Mouse (Mus musculus): ENCODE results near the gene Hint2. TPM values are rescaled to one million over a fixed set of nuclear protein-coding genes. Genes with fewer than 3 reads are reported as not detected.

The Hint2 gene
- polyA plus RNA-seq (2015; fragmentation: Nextera tagmentation; extraction: Ambion mirVana), result 236 and 263 TPM in 2 replicates

DNA sequence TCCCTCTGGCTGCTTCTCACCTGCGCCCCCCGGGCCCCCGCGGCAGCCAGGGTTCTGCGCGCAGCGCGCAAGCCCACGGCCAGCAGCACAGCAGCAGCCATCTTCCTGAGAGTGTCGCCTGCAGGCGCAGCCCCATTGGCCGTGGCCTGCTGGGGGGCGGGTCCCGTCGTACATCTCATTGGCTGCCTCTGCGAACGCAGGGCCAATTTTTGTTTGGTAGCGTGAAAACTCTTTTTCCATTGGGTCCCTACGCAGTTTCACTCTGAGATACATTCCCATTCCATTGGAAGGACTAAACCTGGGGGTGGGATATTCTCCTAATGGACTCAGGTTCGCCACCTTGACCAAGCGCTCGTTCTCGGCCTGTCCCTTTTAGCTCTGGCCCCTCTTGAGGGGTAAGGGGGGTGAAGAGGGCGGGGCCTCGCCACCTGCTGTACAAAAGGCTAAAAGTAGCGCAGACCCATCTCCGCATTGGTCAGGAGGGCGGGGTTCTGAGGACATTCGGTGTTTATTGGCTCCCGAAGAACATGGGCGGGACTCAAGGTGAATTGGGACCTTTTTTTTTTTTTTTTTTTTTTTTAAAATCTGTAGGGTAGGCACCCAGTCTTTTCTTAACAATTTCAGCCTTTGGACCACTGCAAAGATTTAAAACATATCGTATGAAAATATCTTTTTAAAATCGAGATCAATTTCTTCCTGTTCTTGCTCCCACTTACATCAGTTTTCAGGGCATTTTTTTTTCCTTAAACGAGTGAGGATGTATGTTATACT, at the start of gene Hint2:
TSS of gene Hint2 (minus strand) at position 128 of the 771 bp plus-strand sequence.
- ATAC-seq (replicated peaks; ENCODE audit: low FRiP score, low read depth), result peak; percentile 95
- peak; percentile 36; the same call in 1 of the 2 replicates for TF ChIP-seq CTCF (IDR thresholded peaks at IDR 0.05; ENCODE audit: low read depth)
- DNase-seq (ENCODE audit: low spot score), result peak; percentile 99
- no peaks in the 10 kb centered on the region for H3K9me3 ChIP-seq (replicated peaks; ENCODE audit: low read length)
- peak within 1 kb of the TSS; percentile 97 for H3K27ac ChIP-seq
- no peaks in the 10 kb centered on the region for H3K27me3 ChIP-seq (ENCODE audit: insufficient read depth, low read length)
- H3K4me1 ChIP-seq (replicated peaks; ENCODE audit: insufficient read depth, low read length), result no peaks in the 10 kb centered on the region
- WGBS, result under 1% methylated on average over 33 of the region's 34 CpGs
- no peaks in the 10 kb centered on the region for H3K36me3 ChIP-seq (ENCODE audit: insufficient read depth, low read length)
- H3K4me2 ChIP-seq (ENCODE audit: low read length), result peak within 1 kb of the TSS; percentile 67
- peak within 1 kb of the TSS; percentile 93 for H3K9ac ChIP-seq (ENCODE audit: low read depth, low read length)
- H3K4me3 ChIP-seq (replicated peaks; ENCODE audit: low read depth, low read length), result peak within 1 kb of the TSS; percentile 92

DNA sequence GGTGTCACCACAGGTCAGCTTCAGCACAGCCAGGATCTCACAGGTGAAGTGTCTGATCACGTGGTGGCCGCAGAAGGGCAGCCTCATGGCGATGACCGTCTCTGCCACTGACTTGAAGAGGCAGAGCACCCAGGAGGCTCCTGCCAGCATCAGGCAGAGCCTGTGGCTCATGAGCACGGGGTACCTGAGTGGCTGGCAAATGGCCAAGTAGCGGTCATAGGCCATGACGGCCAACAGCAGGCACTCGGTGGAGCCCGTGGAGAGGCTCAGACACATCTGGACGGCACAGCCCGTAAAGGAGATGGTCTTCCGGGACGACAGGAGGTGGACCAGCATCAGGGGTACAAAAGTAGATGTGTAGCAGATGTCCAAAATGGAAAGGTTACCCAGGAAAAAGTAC, 49.7 kb upstream of the Hint2 start:
- Histone ChIP-seq H3K9ac (ENCODE audit: low read depth, low read length) (no peak overlapping the region), H3K9me3 (replicated peaks; ENCODE audit: low read length) (no peaks in the 10 kb centered on the region), H3K4me1 (replicated peaks; ENCODE audit: insufficient read depth, low read length) (no peaks in the 10 kb centered on the region), H3K27me3 (ENCODE audit: insufficient read depth, low read length) (no peaks in the 10 kb centered on the region), H3K4me3 (replicated peaks; ENCODE audit: low read depth, low read length) (no peak overlapping the region), H3K27ac (no peak overlapping the region), H3K4me2 (ENCODE audit: low read length) (no peak overlapping the region), H3K36me3 (ENCODE audit: insufficient read depth, low read length) (no peaks in the 10 kb centered on the region)
- no peak for TF ChIP-seq CTCF (IDR thresholded peaks at IDR 0.05; ENCODE audit: low read depth)
- 67% methylated on average over 13 of the region's 13 CpGs for WGBS
- DNase-seq (ENCODE audit: low spot score) (no peak), ATAC-seq (replicated peaks; ENCODE audit: low FRiP score, low read depth) (no peak)

DNA sequence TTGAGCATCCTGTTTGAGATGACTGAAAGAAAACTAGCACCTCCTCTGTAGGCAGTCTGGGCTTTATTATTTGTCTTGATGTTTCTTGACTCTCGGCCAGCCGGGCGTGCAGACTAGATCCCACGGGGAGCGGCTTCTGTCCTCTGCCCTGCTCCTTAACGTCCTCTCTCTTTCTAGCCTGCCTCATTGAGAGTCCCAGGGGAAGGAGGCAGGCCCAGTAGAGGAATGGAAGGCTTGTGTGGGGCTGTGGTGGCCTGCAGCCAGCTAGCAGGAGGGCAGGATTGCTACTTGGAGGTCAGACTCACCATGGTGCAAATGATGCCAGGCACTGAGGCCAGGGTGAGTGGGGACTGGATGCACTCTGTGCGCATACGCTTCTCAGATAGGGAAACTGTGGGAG, 47.6 kb upstream of the Hint2 start:
- peak; percentile 66 for DNase-seq (ENCODE audit: low spot score)
- no peak for ATAC-seq (replicated peaks; ENCODE audit: low FRiP score, low read depth)
- no peak overlapping the region for H3K4me3 ChIP-seq (replicated peaks; ENCODE audit: low read depth, low read length)
- H3K4me1 ChIP-seq (replicated peaks; ENCODE audit: insufficient read depth, low read length), result no peaks in the 10 kb centered on the region
- no peak overlapping the region for H3K4me2 ChIP-seq (ENCODE audit: low read length)
- H3K36me3 ChIP-seq (ENCODE audit: insufficient read depth, low read length), result no peaks in the 10 kb centered on the region
- H3K9me3 ChIP-seq (replicated peaks; ENCODE audit: low read length), result no peaks in the 10 kb centered on the region
- TF ChIP-seq CTCF (IDR thresholded peaks at IDR 0.05; ENCODE audit: low read depth), result no peak
- H3K9ac ChIP-seq (ENCODE audit: low read depth, low read length), result no peak overlapping the region
- H3K27ac ChIP-seq, result no peak overlapping the region
- H3K27me3 ChIP-seq (ENCODE audit: insufficient read depth, low read length), result no peaks in the 10 kb centered on the region
- WGBS, result 51% methylated on average over 8 of the region's 8 CpGs

DNA sequence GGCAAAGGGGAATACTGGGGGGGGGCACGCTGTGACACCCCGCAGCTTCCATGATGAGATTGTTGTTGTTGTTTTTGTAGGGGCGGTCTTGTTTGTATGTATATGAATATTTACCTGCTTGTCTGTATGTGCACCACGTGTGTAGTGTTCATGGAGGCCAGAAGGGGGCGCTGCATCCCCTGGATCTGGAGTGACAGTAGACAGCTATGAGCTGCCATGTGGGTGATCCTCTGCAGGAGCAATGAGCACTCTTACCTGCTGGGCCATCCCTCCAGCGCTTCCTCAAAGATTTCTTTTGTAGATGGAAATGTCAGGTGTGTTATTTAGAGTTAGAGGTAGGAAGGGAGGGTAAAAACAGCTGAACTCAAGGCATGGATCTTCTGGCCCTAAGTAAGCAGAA, 47.2 kb upstream of the Hint2 start:
- H3K27ac ChIP-seq, result no peak overlapping the region
- TF ChIP-seq CTCF (IDR thresholded peaks at IDR 0.05; ENCODE audit: low read depth), result peak; percentile 49; the same call in 1 of the 2 replicates
- H3K27me3 ChIP-seq (ENCODE audit: insufficient read depth, low read length), result no peaks in the 10 kb centered on the region
- ATAC-seq (replicated peaks; ENCODE audit: low FRiP score, low read depth), result no peak
- H3K9me3 ChIP-seq (replicated peaks; ENCODE audit: low read length), result no peaks in the 10 kb centered on the region
- DNase-seq (ENCODE audit: low spot score), result no peak
- no peak overlapping the region for H3K4me3 ChIP-seq (replicated peaks; ENCODE audit: low read depth, low read length)
- no peaks in the 10 kb centered on the region for H3K36me3 ChIP-seq (ENCODE audit: insufficient read depth, low read length)
- H3K9ac ChIP-seq (ENCODE audit: low read depth, low read length), result no peak overlapping the region
- WGBS, result 74% methylated on average over 6 of the region's 6 CpGs
- H3K4me1 ChIP-seq (replicated peaks; ENCODE audit: insufficient read depth, low read length), result no peaks in the 10 kb centered on the region
- no peak overlapping the region for H3K4me2 ChIP-seq (ENCODE audit: low read length)

DNA sequence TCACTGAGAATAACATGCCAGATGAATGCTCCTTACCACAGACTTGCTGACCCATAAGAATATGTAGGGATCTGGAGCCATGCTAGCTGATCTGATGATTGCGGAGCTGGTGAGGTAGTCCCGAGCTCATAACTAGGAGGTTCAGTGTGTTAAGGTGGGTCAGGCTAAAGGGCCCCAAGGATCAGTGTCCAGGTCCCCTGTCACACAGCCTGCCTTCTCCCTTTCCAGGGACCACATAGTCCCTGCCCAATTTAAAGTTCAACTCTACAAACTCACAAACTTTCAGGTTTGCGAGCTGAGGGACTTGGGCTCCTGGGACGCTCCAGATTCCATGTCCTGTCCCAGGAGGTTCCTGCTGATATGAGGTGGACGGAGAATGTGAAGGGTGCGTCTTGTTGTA, 44.4 kb upstream of the Hint2 start, which contains the start of gene Olfr70:
TSS of gene Olfr70 (minus strand) at position 101 of the 400 bp plus-strand sequence.
- no peak within 1 kb of the TSS for H3K9ac ChIP-seq (ENCODE audit: low read depth, low read length)
- no peak within 1 kb of the TSS for H3K4me2 ChIP-seq (ENCODE audit: low read length)
- no peak within 1 kb of the TSS for H3K4me3 ChIP-seq (replicated peaks; ENCODE audit: low read depth, low read length)
- ATAC-seq (replicated peaks; ENCODE audit: low FRiP score, low read depth) (no peak), DNase-seq (ENCODE audit: low spot score) (no peak)
- WGBS, result 91% methylated on average over 6 of the region's 6 CpGs
- H3K36me3 ChIP-seq (ENCODE audit: insufficient read depth, low read length), result no peaks in the 10 kb centered on the region
- no peaks in the 10 kb centered on the region for H3K27me3 ChIP-seq (ENCODE audit: insufficient read depth, low read length)
- no peaks in the 10 kb centered on the region for H3K9me3 ChIP-seq (replicated peaks; ENCODE audit: low read length)
- H3K4me1 ChIP-seq (replicated peaks; ENCODE audit: insufficient read depth, low read length), result no peaks in the 10 kb centered on the region
- no peak within 1 kb of the TSS for H3K27ac ChIP-seq
- no peak for TF ChIP-seq CTCF (IDR thresholded peaks at IDR 0.05; ENCODE audit: low read depth)

DNA sequence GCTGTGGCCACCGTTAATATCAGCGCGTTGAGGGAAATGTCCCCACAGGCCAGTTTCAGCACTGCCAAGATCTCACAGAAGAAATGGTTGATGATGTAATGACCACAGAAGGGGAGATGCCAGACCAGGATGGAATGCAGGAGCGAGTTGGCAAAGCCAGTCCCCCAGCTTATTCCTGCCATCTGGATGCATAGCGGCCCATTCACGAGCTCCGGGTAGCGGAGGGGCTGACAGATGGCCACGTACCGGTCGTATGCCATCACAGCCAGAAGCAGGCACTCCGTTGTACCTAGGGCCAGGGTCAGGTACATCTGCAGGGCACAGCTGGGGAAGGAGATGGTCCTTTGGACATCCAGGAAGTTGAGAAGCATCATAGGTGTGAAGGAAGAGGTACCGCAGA, 40.3 kb upstream of the Hint2 start:
- H3K27ac ChIP-seq, result no peak overlapping the region
- H3K9ac ChIP-seq (ENCODE audit: low read depth, low read length), result no peak overlapping the region
- no peaks in the 10 kb centered on the region for H3K9me3 ChIP-seq (replicated peaks; ENCODE audit: low read length)
- no peak for TF ChIP-seq CTCF (IDR thresholded peaks at IDR 0.05; ENCODE audit: low read depth)
- DNase-seq (ENCODE audit: low spot score), result no peak
- WGBS, result 87% methylated on average over 13 of the region's 13 CpGs
- H3K27me3 ChIP-seq (ENCODE audit: insufficient read depth, low read length), result no peaks in the 10 kb centered on the region
- no peak for ATAC-seq (replicated peaks; ENCODE audit: low FRiP score, low read depth)
- H3K4me3 ChIP-seq (replicated peaks; ENCODE audit: low read depth, low read length), result no peak overlapping the region
- no peak overlapping the region for H3K4me2 ChIP-seq (ENCODE audit: low read length)
- no peaks in the 10 kb centered on the region for H3K4me1 ChIP-seq (replicated peaks; ENCODE audit: insufficient read depth, low read length)
- no peaks in the 10 kb centered on the region for H3K36me3 ChIP-seq (ENCODE audit: insufficient read depth, low read length)
